Mouse (Mus musculus): Measurements from ENCODE around the gene Bhmt.
"Not testable (repeated sequence)": the region's sequence is repeated elsewhere in the genome, so short reads cannot be mapped to it uniquely, and the experiment has no call there.

Gene Bhmt

DNA sequence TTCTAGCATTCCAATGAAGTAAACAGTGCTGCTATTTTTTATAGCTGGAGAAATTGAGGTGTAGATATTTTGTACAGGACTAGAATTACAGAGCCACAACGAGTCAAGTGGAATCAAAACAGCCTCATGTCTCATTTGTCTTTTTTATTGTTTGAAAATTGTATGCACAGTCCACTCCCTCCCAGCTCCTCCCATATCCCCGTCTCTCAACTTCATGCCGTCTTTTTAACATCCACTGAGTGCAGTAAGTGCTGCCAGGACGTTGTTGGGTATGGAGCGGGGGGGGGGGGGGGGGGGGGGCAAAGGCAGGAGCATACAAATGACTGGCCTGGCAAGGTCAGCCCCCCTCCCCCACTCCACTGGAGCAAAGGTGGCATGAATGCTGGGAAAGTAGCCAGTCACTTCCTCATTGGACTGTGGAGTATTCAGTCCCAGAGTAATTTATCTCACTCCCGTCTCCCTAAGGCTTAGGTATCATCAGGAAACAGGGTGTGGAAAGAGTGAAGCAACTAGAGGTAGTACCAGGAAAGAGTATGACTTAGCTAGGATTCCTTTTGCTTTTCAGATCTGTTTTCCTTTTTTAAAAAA, 23.3 kb downstream of the Bhmt start:
- ChIA-PET POLR2A (interaction anchor here in 2 of 4 experiments (0.6 to 1.4 kb wide), 5 partner anchors 10 to 1536 kb away, joined by 3 to 6 read pairs (median 3); no protein-coding TSS in a partner anchor), CTCF (interaction anchor here (0.6 to 1.9 kb wide), 11 partner anchors 14 to 1051 kb away, joined by 3 to 6 read pairs (median 4); no protein-coding TSS in a partner anchor)

DNA sequence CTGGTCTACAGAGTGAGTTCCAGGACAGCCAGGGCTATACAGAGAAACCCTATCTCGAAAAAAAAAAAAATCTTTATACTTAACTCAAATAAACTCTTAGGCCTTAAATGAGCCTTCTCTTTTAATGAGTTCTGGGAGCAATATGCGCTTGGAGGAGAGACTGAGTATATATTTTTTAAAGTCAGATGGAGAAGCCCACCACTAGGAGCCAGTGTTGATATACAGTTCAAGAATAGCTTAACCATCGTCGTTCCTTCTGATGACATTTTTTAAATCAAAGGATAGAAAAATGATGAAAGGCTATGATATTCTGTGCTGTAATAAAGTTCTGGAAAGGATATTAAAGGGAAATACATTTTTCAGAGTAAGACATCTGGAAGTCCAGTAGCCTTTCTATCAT, 24.0 kb downstream of the Bhmt start:
- POLR2A ChIA-PET, result interaction anchor here in 2 of 4 experiments (0.6 to 1.0 kb wide), 3 partner anchors 11 to 1535 kb away, joined by 3 to 6 read pairs (median 4); no protein-coding TSS in a partner anchor
- CTCF ChIA-PET, result interaction anchor here (0.6 to 1.9 kb wide), 11 partner anchors 13 to 1215 kb away, joined by 3 to 8 read pairs (median 4); no protein-coding TSS in a partner anchor

DNA sequence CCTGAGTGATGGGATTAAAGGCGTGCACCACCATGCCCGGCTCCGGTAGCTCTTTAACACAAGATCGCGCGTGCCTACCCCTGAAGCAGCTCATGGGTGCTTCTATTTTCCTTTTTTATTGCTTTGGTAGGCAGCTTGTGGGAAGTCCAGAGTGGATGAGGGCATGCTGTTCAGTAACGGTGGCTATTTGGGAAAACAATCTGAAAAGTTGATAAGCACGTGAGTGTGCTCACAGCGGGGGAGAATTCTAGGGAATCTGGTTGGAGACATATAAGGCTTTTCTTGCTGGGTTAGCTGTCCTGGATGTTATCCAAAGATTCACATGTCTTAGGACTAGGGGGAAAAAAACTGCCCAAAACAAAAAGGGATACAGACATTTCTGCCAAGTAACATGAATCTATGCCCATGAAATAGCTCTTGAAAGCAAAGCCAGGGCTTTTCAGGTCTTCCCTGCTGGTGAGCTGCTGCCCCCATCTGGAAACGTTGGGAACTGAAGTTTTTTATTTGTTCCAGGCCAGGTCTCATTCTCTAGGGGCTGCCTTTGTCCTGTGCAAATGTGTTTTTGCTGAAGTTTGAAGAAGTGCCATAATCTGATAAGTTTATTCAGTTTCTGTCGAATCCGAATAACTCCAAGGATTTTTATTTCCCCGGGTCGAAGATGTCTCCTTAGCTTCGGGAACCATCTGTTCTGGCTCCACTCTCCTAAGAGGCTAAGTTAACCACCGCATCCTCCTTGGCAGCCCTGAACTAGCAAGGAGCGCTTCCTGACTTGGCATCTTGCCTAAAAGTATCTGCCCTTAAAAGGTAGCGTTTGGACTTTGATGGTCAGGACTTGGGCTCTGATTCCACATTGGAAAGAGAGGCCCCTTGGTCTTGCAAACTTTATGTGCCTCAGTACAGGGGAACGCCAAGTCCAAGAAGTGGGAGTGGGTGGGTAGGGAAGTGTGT, 24.8 kb downstream of the Bhmt start:
- CTCF ChIA-PET, result interaction anchor here (0.5 to 1.6 kb wide), 27 partner anchors 10 to 1215 kb away, joined by 3 to 8 read pairs (median 3); partner anchors contain the start of gene Cmya5 (in 1 of the 4)
- POLR2A ChIA-PET, result interaction anchor here in 2 of 4 experiments (0.7 to 1.3 kb wide), 7 partner anchors 10 to 119 kb away, joined by 3 to 8 read pairs (median 3); no protein-coding TSS in a partner anchor

DNA sequence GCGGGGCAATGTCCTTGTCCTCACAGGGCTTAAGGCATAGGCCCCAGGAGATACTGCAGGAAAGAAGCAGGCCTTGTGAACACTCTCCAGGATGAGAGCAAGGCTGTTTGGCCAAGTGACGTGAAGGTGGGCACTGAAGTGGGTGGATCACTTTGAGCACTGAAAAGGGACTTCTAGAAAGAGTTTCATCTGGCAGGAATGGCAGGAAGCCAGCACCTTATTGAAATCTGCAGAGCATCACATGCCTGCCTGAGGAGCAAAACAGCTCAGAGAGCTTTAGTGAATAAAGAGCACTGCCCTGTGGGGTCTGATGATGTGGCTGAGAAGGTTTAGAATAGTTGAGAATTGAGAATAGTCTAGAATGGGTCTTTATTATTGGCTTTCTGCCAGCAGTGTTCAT, 29.3 kb downstream of the Bhmt start:
- CTCF ChIA-PET, result no interaction called here
- POLR2A ChIA-PET, result no interaction called here

DNA sequence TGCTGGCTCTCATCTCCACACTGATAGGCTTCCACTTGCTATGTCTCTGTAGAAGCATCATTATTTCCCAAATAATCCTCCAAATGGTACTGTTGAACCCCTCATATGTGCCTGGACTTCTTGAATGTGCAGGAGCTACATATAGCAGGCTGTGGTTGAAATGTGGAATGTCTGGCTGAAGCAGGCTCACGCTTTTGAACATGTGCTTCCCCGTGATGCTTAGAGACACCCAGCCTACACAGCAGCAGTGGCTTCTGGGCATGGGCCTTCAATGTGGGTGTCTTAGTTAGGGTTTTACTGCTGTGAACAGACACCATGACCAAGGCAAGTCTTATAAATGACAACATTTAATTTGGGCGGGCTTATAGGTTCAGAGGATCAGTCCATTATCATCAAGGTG, 30.1 kb downstream of the Bhmt start:
- ChIA-PET POLR2A (no interaction called here), CTCF (no interaction called here)

DNA sequence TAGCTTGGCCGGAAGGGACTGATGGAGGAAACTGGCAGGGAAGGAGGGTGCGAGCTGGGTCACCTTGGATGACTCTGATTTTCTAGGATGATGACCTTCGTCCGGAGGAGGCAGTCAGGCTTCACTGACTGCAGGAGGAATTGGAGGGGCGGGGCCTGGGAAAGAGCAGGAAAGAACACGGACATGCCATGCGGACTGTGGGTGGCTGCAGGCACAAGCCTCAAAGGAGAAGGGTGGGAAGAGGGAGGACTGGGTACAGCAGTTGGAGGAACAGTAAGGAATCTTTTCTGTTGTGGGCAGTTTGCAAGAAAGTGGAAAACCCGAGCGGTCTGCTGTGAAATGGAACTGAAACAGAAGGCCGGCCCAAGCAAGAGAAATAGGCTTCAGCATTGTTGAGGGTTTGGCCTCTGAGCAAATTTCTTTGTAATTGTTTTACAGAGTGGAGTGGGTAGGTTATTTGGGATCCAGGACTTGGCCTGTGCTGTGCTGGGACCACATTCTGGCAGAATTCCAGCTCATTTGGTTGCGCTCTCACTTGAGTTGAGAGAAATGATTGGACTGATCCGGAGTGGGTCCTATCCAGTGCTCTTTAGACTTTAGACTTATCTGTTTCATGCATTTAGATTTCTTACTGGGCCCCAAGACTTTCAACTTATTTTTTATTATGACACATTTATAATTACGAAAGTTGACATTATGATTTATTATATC, 30.7 kb downstream of the Bhmt start:
- ChIA-PET POLR2A (no interaction called here), CTCF (no interaction called here)

DNA sequence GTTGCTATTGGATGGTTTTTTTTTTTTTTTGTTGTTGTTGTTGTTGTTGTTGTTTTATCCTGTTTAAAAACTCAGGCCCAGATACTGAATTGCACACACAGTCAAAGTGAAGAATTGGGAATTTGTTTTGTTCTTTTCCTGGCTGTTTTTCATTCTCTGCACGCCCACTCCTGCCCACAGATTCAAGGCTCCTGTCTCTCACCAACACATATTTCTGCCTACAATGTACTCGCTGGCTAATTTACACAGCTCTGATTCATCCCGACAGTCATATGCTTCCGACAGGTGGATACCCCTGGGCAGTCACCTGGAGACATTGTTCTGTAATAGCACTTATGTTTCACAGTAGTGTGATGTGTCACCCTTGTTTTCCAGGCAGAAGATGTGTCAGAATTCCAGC, 33.1 kb downstream of the Bhmt start:
- ChIA-PET POLR2A (no interaction called here), CTCF (interaction anchor here in 1 of 4 experiments (0.6 kb wide), 1 partner anchor 556 kb away, joined by 3 read pairs; no protein-coding TSS in a partner anchor)

DNA sequence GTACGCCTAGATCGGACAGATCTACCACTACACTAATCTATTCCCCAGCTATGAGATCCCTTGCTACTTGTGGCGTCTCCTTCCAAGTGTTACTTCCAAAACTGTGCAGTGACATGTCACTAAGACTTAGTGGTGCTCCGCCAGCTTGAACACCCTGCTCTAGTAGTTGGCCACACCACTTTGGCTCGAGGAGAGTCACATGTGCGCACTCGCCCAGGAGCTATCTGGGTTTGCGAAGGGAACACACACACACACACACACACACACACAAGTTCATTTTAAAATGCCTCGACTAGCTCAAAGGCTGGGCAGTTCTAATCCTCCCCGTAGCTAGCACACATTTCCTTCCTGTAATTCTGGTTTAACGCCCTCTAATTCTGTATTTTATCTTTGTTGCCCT, 36.2 kb downstream of the Bhmt start:
- ChIA-PET CTCF (interaction anchor here in 2 of 4 experiments (0.8 to 0.9 kb wide), 2 partner anchors 9 to 631 kb away, joined by 3 to 5 read pairs; no protein-coding TSS in a partner anchor), POLR2A (interaction anchor here in 3 of 4 experiments (0.6 to 1.7 kb wide), 5 partner anchors 11 to 501 kb away, joined by 3 to 6 read pairs (median 3); no protein-coding TSS in a partner anchor)

DNA sequence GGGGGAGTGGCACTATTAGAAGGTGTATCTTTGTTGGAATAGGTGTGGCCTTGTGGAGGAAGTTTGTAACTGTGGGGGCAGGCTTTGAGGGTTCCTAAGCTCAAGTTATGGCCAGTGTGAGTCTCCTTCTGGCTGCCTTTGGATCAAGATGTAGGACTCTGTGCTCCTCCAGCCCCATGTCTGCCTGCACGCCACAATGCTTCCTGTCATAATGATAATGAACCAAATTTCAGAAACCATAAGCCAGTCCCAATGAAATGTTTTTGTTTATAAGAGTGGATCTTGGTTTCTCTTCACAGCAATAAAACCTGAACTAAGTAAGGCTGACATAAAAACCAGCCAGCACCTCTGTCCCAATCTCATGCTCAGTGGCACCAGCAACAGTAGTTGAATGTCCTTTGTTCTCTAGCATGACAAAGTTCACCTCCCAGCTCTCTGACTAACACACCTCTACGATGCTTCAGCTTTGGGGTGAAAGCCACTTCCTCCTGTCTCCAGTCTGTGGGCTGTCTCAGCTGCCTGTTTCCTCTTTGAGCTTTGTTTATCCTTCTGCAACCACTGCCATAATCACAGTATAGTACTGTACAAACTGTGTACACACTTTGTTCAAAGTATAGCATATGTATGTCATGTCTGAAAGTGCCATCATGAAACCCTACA, 44.6 kb downstream of the Bhmt start:
- ChIA-PET CTCF (interaction anchor here in 1 of 4 experiments (1.1 to 1.2 kb wide), 2 partner anchors 9 to 21 kb away, joined by 3 read pairs; no protein-coding TSS in a partner anchor), POLR2A (interaction anchor here in 1 of 4 experiments (0.6 kb wide), 1 partner anchor 604 kb away, joined by 7 read pairs; no protein-coding TSS in a partner anchor)

DNA sequence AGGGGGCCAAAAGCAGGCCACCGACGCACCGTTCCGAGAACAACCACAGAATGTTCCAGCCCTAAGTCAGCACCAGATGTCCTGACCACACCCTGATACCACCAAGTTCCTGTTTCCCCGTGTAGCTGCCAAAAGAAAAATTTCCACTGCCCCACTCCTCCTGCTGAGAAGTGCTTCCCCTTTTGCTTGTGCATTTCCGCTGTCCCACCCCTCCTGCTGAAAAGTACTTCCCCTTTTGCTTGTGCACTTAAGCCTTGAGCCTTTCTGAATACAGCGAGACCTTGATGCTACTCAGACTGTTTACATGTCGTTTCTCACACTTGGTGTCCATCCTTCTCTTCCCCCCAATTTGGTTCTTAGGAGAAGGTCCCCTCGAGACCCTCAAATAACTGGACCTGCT, 55.2 kb downstream of the Bhmt start:
- POLR2A ChIA-PET, CTCF ChIA-PET: not testable (repeated sequence)

DNA sequence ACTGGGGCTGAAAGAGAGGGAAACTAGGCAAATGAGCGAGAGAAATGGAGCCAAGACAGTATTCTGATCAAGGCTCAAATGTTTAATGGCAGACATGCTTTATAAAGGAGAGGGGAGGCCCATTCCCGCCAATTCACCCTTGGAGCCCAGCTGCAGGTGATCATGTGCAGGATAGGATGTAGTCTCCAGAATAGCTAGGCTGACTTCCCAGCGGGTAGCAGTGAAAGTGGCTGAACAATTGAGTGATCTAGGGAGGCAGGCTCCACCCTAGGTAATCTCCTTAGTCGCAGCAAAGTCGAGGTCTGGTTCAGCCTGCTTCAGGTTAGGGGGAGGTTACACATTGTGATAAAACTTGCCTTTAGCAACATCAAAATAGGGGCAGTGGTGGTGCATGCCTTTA, 57.3 kb downstream of the Bhmt start:
- ChIA-PET POLR2A (interaction anchor here in 1 of 4 experiments (0.6 kb wide), 1 partner anchor 407 kb away, joined by 3 read pairs; no protein-coding TSS in a partner anchor), CTCF (no interaction called here)

DNA sequence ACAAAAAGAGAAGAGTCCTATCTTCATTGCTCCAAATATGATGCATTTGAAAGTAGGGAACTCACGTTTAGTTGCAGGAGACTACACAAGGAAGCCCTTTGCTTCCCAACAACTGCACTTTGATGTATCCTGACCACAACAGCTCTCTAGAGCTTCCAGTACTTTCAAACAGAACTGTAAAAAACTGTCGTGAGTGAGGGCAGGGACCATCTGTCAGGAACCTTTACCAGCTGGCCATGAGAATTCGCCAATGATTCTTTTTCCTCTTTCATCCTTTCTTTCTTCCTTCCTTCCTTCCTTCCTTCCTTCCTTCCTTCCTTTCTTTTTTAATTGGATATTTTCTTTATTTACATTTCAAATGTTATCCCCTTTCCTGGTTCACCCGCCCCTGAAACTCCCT, 68.1 kb downstream of the Bhmt start:
- POLR2A ChIA-PET, result no interaction called here
- CTCF ChIA-PET, result interaction anchor here in 1 of 4 experiments (0.6 kb wide), 1 partner anchor 298 kb away, joined by 3 read pairs; no protein-coding TSS in a partner anchor

Data from embryonic stem cell, embryonic (primary cell).